Mouse (Mus musculus): ENCODE data around the gene Ube4a.

DNA sequence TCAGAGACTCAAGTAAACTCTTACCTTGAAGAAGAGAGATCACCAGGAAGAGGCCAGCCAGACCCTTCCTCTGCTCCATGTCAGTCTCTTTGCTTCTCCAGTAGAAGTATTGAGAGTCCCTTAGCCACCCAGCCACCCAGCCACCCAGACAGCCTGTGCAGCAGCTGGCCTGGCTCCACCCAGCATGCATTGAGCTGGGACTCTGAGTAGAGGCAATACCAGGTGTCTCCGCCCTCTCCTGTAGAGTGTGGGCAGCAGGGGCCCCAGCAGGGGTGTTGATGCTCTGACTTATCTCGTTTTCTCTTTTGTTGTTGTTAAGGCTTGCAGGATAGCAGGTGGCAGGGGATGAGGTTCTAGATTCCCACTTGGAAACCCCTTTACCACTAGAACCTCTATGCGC lies 14.8 kb upstream of the Ube4a start, which contains the start of gene Cd3g:
- TF ChIP-seq CTCF (IDR thresholded peaks at IDR 0.05; ENCODE audit: insufficient read depth, low read length) (no peak), POLR2A (IDR thresholded peaks at IDR 0.05; ENCODE audit: borderline replicate concordance, extremely low read depth, low read depth, low read length) (no peak; the same call in 1 of the 2 replicates)

Data from lung, adult 2 months (tissue).